Mouse (Mus musculus) thymus, postnatal 25 days (tissue): Measurements from ENCODE around the gene Hspa4.
"Not testable (repeated sequence)": the region's sequence is repeated elsewhere in the genome, so short reads cannot be mapped to it uniquely, and the experiment has no call there.

Experiments
- DNase-seq: peaks from one replicate; pipeline ENCODE4 v3.0.0; 2022

The Hspa4 gene

GRCm38 (mm10) chr11:53300330-53301166 is at the start of gene Hspa4:
Gene Hspa4 (minus strand): TSS chr11:53300457.
- DNase-seq: peak; percentile 98

DNA sequence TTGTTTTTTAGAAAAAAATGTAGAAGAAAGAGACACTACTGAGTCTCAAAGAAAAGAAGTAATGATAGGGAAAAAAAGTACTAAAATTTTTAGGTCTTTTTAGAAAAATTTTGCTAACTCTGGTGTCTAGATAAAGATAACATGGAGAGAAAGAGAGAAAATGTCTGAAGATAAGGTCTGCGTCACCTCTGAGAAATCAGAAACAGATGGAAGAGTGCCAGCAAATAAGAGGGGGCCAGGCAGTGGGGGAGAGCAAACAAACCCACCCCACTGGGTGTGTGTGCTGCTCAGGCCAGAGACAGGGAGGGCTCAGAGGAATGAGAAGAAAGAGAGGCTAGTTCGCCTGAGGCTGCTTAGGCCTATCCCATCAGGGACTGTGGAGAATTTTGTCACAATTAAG is 45.5 kb upstream of the Hspa4 start:
- DNase-seq: no peak

DNA sequence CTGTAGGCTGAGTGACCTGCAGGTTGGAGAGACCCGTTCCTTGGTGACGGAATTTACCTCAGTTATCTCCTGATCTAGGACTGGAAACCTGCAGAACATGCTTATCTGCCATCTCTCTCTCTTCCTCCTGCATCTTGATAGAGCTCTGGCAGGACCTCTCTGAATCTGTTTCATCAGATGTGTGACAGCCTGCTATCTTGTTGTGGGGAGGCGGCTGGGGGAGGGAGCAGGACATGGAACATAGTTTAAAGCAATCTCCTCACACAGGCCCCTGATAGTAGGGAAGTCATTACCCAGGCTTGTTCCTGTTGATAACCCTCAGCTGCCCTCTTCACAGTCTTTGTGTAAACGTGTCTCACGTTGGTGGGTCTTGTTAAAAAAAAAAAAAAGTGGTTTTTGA is 45.1 kb upstream of the Hspa4 start:
- peak; percentile 35 for DNase-seq

DNA sequence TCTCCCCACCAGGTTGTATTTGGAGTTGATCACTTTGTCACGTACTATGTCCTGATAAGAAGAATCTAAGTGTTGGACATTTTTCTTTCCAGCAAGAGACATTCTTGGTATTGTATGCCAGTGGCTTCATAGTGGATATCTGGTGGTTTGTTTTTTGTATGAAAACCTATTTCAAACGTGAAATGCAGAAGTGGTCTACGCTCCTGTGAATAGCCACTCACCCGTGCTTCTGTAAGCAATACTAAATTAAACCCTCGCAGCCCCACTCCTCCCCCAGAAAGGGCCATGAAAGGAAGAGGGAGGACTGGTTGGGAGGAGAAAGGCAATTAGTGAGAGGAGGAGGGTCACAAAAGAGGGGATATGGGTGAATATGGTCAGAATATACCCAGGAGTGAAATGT is 42.5 kb upstream of the Hspa4 start:
- DNase-seq: no peak

GRCm38 (mm10) chr11:53341019-53341418 is 40.8 kb upstream of the Hspa4 start:
- DNase-seq: not testable (repeated sequence)

GRCm38 (mm10) chr11:53337684-53338083 is 37.4 kb upstream of the Hspa4 start:
- no peak for DNase-seq

DNA sequence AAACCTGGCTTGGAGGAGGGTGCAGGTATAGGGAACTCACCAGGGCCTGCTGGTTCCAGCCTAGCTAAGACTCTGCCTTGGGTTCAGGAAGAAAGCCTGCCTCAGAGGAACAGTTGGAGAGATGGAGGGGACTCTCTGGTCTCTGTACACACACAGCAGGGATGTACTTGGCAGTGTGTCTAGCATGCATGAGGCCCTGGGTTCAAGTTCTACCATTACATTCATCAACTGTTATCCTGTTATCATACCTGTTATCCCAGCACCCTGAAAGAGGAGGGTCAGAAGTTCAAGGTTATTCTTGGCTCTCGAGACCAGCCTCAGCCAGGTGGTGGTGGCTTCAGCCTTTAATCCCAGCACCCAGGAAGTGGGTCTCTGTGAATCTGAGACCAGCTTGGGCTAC is 36.7 kb upstream of the Hspa4 start:
- no peak for DNase-seq

DNA sequence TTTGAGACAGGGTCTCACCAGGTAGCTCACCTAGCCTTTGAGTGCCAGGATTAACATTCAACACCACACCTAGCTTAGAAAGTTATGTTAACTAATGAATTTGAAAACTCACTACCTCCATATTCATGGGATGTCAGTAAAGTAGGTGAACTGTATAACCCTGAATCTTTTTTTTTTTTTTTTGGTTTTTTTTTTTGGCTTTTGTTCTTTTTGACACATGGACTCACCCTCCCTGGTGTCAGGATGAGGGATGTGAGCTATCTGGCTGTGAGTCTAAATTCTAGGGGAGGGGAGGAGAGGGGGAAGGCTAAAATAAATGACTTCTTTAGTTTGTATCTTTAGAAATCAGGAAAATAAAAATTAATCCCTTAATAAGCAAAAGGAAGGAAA is 35.9 kb upstream of the Hspa4 start:
- DNase-seq: no peak

- DNase-seq: no peak
These were observed 35.4 kb upstream of the Hspa4 start for GRCm38 (mm10) chr11:53335505-53336181.

GRCm38 (mm10) chr11:53332076-53332680 is 31.9 kb upstream of the Hspa4 start:
- no peak for DNase-seq

DNA sequence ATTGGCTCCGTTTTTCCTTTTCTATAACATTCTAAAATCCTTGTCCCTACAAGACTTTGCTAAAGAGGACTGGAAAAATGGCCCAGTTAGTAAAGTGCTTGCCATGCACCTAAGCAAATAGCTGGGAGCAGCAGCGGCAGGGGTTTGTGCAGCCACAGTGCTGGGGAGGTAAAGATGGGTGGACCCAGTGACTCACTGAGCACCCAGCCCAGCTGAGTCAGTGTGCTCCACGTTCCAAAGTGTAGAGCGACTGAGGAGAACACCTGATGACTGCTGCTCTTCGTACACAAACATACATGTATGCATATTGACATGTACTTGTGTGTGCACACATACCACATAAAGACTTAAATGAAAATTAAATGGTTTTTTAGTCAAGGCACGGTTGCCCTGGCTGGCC is 30.9 kb upstream of the Hspa4 start:
- DNase-seq: no peak

DNA sequence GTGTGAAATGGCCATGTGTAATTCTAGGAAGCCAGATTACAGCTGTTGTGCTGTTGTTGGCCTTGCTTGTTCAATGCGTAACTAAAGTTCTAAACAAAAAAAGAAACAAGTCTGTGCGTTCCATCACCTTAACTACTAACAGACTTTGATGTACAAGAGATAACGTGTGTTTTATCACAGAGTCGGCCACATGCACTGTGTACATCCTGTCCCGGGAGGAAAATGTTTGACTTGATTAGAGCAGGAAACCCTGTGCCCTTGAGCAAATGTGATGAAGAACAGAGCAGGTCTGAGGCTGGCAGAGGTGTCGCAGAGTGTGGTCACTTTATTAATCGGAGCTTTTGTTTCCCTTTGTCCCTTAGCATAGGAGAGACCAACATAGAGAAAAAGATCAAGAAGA is 30.1 kb upstream of the Hspa4 start:
- no peak for DNase-seq

DNA sequence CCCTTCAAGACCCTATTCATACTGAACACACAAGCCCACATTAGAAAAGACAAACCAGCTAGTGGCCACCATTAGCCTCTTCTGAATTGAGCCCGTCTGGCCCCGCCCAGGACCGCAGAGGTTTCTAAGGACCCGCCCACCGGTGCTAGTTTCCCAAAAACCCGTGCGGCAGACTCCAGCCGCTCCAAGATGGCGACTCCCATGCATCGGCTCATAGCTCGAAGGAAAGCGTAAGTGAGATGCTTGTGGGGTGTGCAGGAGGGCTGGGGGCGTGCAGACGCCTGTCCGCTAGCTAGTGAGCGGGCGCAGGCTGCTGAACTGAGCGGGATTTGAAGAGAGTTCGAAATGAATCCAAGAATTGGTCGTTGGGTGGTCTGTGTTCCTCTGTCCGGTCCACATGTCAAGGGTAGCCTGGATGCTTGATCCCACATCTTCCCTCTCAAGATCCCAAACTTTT is 24.3 kb upstream of the Hspa4 start, which contains the start of gene Zcchc10:
Zcchc10 (plus strand) TSS at position 168 of the 457 bp plus-strand sequence.
- DNase-seq: peak; percentile 84

DNA sequence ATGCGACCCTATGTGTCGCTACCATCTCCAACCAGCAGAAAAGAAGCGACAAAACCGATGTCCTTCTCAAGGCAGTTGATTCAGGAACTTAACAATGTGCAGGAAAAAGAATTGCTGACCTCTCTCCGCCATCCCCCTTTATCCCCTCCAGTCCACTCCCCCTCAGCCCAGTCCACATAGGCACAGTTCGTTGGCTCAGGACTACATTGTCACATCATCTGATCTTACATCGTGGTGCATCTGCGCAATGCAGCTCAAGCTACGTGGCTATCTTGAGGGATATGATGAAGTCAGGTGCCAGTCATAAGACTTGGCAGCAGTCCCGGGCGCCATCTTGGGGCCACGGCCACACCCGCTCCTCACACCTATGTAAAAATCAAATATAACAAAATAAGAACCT is 19.6 kb upstream of the Hspa4 start:
- DNase-seq: not testable (repeated sequence)

- not testable (repeated sequence) for DNase-seq
These were observed 18.3 kb upstream of the Hspa4 start for GRCm38 (mm10) chr11:53318568-53318967.

DNA sequence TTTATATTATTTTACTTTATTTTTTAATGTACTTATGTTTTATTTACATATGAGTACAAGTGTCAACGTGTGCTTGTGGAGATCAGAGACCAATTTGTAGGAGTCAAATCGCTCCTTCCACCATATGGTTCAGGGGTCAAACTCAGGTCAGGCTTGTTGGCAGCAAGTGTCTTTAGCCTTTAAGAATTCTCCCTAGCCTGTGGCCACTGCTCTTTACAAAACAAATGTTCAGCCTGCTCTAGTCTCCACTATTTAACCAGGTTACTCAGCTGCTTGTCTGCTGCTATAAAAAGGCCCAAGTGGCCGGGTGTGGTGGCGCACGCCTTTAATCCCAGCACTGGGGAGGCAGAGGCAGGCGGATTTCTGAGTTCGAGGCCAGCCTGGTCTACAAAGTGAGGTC is 17.8 kb upstream of the Hspa4 start:
- DNase-seq: no peak

GRCm38 (mm10) chr11:53316996-53317395 is 16.7 kb upstream of the Hspa4 start:
- no peak for DNase-seq

DNA sequence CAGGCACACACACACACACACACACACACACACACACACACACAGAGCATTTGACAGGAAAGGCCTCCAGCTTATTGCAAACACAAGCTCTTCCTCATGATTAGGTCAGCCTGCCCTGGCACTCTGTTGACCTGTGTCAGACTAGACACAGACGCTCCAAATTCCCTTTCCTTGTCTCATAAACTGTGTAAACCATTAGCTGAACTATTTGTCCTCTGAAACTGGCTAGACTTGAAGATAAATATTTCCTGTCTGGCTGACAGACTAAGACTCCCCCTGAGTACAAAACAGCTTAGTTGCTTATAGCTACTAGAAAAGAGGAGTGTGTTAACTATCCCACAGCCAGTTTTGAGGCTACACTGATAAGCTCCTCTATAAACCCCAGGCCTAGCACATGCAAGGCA is 14.5 kb upstream of the Hspa4 start:
- no peak for DNase-seq

DNA sequence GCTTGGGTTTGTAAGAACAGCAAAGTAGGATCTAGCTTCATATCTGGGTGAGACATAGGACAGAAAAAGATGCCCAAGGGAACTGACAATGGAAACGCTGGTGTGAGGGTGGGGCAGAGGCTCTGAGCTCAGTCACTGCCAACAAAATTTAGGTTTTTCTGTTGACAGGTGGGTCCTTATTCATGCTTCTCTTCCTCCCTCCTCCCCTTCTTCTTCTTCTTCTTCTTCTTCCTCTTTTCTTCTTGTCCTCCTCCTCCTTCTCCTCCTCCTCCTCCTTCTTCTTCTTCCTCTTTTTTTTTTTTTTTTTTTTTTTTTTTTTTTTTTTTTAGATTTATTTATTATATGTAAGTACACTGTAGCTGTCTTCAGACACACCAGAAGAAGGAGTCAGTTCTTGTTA is 12.6 kb upstream of the Hspa4 start:
- not testable (repeated sequence) for DNase-seq

DNA sequence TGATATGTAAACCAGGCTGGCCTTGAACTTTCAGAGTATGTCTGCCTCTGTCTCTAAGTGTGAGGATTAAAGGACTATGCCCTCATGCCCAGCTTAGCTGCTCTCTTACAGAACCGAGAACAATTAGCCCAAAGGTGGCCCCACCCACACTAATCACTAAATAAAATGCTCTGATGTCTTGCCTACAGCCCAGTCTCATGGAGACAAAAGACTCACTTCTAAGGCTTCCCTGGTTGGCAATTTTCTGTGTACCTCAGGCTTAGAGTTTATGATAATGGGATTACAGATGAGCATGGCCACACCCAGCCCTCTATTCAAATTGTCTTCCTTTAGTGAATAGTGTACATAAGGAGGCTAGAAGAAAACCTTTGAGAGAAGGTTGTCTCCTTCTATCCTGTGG is 11.1 kb upstream of the Hspa4 start:
- DNase-seq: no peak

DNA sequence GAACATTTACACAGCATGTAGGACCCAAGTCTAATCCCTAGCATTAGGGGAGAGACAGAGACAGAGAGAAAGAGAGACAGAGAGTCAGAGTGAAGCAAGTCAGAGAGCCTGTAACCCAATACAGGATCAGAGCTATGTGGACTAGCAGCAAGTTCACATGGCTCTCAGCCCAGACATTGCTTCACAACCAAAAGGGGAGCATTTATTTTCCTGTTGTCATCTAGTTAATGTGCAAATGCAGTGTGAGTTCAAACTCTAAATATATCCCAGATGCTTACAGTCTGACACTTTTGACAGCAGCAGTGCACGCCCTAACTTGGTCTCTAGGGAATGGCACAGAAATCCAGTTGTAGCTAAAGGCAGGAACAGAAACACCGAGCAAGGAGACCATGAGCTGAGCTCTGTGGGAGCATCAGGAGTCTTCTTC is 8.6 kb upstream of the Hspa4 start:
- DNase-seq: no peak

- no peak for DNase-seq
These were observed 8.1 kb upstream of the Hspa4 start for GRCm38 (mm10) chr11:53308251-53308864.

GRCm38 (mm10) chr11:53307558-53308065 is 7.4 kb upstream of the Hspa4 start:
- DNase-seq: no peak
